Mouse (Mus musculus): ENCODE results near the gene Themis. TPM values are rescaled to one million over a fixed set of nuclear protein-coding genes. Genes with fewer than 3 reads are reported as not detected.

Gene Themis
- polyA plus RNA-seq, 1 experiment from 2014 or later, result not detected

DNA sequence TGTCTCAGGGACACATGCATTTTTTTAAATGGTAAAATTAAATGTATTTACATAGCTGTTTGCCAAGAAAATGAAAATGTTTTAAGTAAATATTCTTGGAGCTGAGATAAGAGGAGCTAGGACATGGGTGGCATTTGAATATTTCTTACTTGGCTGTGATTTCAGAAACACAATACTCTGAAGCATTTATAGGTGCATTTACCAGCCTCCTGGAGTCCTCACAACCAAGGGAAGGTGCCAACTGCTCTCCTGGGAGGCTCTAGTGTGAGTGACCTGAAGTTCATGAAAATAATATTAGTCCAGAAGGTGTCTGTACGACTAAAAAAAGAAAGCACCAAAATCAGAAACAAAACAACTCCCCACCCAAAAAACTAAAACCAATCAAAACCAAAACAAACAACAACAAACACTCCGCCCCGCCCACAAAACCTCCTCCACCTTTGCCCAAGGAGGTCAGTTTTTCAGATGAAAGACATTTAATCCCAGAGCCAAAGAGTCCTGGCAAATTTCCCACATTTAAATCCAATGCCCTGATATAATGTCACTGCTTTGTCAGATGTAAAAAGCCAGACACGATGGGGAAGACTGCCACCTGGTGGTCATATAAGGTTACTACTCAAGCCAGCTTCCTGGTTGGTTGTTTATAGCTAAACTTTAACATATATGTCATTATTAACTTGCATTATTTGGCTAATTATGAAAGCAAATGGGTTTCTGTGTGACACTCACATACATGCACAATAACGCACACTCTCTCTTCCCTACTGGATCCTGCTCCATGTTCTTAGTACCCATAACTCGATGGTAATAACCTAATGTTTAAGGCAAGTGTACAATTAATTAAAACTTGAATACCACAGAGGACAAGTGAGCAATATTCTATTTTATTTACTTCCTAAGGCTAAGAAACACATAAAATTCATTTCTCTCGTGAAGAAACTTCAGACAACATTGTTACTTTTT is 175.9 kb downstream of the Themis start:
- DNase-seq (ENCODE audit: low spot score) (peak; percentile 90), ATAC-seq (ENCODE audit: low FRiP score) (peak; percentile 70)
- no peak overlapping the region for H3K27ac ChIP-seq
- no peak overlapping the region for H3K4me2 ChIP-seq (replicated peaks)
- no peaks in the 10 kb centered on the region for H3K9me3 ChIP-seq (ENCODE audit: control insufficient read depth, low read length)
- no peak overlapping the region for H3K4me3 ChIP-seq (replicated peaks; ENCODE audit: low read length)
- 31% methylated on average over 7 of the region's 7 CpGs for WGBS
- H3K36me3 ChIP-seq (replicated peaks; ENCODE audit: control insufficient read depth, insufficient read depth), result no peaks in the 10 kb centered on the region
- H3K9ac ChIP-seq, result no peak overlapping the region
- no peaks in the 10 kb centered on the region for H3K27me3 ChIP-seq (ENCODE audit: control insufficient read depth, insufficient read depth, low read length)
- H3K4me1 ChIP-seq (replicated peaks; ENCODE audit: control insufficient read depth, insufficient read depth, low read length), result no peaks in the 10 kb centered on the region

DNA sequence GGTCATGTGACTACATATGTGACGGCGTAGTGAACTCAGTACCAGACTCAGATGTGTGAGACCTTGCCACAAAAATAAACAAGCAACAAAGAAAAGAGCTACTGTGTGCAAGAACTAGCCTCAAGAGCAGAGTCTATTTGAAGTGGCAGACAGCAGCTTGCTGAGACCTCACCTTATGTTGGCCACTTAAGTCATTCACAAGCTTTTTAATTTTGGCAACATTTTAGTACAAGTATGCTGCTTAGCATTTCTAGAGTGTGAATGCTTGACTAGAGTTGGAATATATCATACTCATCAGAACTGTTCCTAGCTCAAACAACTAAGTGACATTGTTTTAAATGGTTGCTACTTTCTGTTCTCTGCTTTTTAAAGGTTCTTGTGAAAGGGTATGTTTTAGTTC is 188.0 kb downstream of the Themis start:
- H3K27me3 ChIP-seq (ENCODE audit: control insufficient read depth, insufficient read depth, low read length), result no peaks in the 10 kb centered on the region
- no peak overlapping the region for H3K4me3 ChIP-seq (replicated peaks; ENCODE audit: low read length)
- DNase-seq (ENCODE audit: low spot score) (no peak), ATAC-seq (ENCODE audit: low FRiP score) (no peak)
- no peaks in the 10 kb centered on the region for H3K36me3 ChIP-seq (replicated peaks; ENCODE audit: control insufficient read depth, insufficient read depth)
- no peaks in the 10 kb centered on the region for H3K4me1 ChIP-seq (replicated peaks; ENCODE audit: control insufficient read depth, insufficient read depth, low read length)
- WGBS, result 89% methylated on average over 2 of the region's 2 CpGs
- no peaks in the 10 kb centered on the region for H3K9me3 ChIP-seq (ENCODE audit: control insufficient read depth, low read length)
- H3K4me2 ChIP-seq (replicated peaks), result no peak overlapping the region
- no peak overlapping the region for H3K27ac ChIP-seq
- no peak overlapping the region for H3K9ac ChIP-seq

DNA sequence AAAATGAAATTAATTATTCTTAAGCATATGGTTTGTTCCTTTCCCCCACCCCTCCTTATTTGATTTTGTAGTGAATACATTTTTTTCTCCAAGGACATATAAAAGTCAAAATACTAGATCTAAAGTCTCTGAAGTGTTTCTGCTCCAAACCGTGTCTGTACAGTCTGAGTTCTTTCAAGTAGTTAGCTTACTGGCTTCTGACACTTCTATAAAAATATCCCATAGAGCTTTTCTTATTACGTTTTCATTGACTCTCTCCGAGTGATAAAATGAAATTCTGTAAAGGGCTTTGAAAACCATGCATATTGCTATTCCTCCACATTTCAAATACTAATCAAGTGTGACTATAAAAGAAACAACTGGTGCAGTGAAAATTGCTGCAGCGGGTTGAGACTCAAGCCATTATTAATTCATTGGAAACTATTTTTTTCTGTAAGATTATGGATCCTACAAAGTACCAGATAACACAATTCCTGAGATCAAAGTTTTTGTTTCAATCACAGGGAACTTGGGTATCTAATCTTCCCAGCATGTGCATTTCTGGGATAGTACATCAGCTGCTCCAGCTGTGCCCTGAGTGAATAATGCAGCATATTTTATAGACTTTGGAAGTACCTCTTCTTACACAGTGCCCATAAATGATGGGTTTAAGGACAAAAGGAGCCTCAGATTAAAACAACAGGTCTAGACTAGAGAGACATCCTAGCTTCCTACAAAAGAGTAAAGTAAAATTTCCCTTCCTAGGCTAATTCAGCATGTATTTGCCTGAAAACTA is 202.6 kb downstream of the Themis start:
- ATAC-seq (ENCODE audit: low FRiP score) (no peak), DNase-seq (ENCODE audit: low spot score) (no peak)
- Histone ChIP-seq H3K36me3 (replicated peaks; ENCODE audit: control insufficient read depth, insufficient read depth) (no peaks in the 10 kb centered on the region), H3K27ac (no peak overlapping the region), H3K9ac (no peak overlapping the region), H3K9me3 (ENCODE audit: control insufficient read depth, low read length) (no peaks in the 10 kb centered on the region), H3K4me2 (replicated peaks) (no peak overlapping the region), H3K4me1 (replicated peaks; ENCODE audit: control insufficient read depth, insufficient read depth, low read length) (peaks cover 5% of the 10 kb centered on the region), H3K4me3 (replicated peaks; ENCODE audit: low read length) (no peak overlapping the region), H3K27me3 (ENCODE audit: control insufficient read depth, insufficient read depth, low read length) (no peaks in the 10 kb centered on the region)
- WGBS, result 54% methylated on average over 4 of the region's 4 CpGs

DNA sequence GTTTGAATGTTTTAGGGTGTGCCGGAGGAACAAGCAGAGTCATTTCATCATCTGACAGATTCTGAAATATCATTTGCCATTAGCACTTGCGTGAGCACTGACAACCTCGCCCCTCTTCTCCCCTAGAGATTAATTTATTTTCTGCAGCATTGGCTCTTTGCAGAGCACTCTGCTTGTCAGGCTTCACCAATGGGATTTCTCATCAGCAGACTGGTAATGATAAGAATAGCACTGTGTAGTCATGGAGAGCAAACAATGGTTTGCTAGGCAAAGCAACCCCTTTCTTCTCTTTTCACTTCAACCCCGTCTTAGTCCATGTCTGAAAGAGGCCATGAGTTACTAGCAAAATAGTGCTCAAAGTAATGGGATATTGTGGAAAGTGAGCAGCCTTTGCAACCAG is 206.4 kb downstream of the Themis start:
- WGBS, result 16% methylated on average over 4 of the region's 4 CpGs
- Histone ChIP-seq H3K4me3 (replicated peaks; ENCODE audit: low read length) (no peak overlapping the region), H3K27me3 (ENCODE audit: control insufficient read depth, insufficient read depth, low read length) (no peaks in the 10 kb centered on the region), H3K9me3 (ENCODE audit: control insufficient read depth, low read length) (no peaks in the 10 kb centered on the region), H3K4me1 (replicated peaks; ENCODE audit: control insufficient read depth, insufficient read depth, low read length) (peaks cover 5% of the 10 kb centered on the region), H3K4me2 (replicated peaks) (no peak overlapping the region), H3K36me3 (replicated peaks; ENCODE audit: control insufficient read depth, insufficient read depth) (no peaks in the 10 kb centered on the region), H3K9ac (no peak overlapping the region), H3K27ac (no peak overlapping the region)
- DNase-seq (ENCODE audit: low spot score), result no peak
- peak; percentile 60; the same call in 1 of the 2 replicates for ATAC-seq (ENCODE audit: low FRiP score)

DNA sequence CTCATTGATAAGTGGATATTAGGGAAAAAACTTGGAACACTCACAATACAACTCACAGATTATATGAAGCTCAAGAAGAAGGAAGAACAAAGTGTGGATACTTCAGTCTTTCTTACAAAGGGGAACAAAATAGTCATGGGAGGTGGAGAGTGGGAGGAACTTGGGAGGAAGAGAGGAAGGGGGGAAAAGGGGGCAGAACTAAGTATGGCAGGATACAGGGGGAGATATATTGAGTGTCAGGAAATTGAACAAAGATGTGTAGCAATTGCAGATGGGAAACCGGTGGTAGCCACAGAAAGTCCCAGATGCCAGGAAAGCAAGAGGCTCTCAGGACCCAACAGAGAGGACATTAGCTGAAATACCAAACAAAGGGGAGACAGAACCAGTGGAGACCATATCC is 219.5 kb downstream of the Themis start:
- no peak for DNase-seq (ENCODE audit: low spot score)
- Histone ChIP-seq H3K9me3 (ENCODE audit: control insufficient read depth, low read length) (no peaks in the 10 kb centered on the region), H3K4me1 (replicated peaks; ENCODE audit: control insufficient read depth, insufficient read depth, low read length) (no peaks in the 10 kb centered on the region), H3K4me2 (replicated peaks) (no peak overlapping the region), H3K4me3 (replicated peaks; ENCODE audit: low read length) (no peak overlapping the region), H3K9ac (no peak overlapping the region), H3K27me3 (ENCODE audit: control insufficient read depth, insufficient read depth, low read length) (no peaks in the 10 kb centered on the region), H3K27ac (no peak overlapping the region), H3K36me3 (replicated peaks; ENCODE audit: control insufficient read depth, insufficient read depth) (no peaks in the 10 kb centered on the region)
- 100% methylated on average over 1 of the region's 1 CpGs for WGBS
- ATAC-seq (ENCODE audit: low FRiP score), result no peak

DNA sequence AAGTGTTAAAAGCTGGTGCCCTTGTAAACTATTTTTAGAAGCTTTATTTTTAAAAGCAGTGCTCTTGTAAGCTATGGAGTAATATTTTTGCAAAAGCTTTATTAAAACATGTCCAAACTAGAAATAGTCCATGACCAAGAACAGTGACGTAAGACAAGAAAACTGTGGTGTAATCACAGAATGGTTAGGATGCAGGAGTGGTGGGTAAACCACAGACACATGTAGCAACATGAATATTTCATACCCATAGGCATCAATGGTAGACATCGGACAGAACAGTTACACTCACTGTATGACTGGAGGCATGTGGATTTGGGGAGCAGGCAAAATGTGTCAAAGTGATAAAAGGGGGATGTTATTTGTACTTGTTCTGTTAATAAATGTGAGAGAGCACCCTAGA is 222.7 kb downstream of the Themis start:
- no peaks in the 10 kb centered on the region for H3K9me3 ChIP-seq (ENCODE audit: control insufficient read depth, low read length)
- no peak overlapping the region for H3K4me2 ChIP-seq (replicated peaks)
- H3K36me3 ChIP-seq (replicated peaks; ENCODE audit: control insufficient read depth, insufficient read depth), result no peaks in the 10 kb centered on the region
- H3K27me3 ChIP-seq (ENCODE audit: control insufficient read depth, insufficient read depth, low read length), result no peaks in the 10 kb centered on the region
- WGBS, result 90% methylated on average over 2 of the region's 2 CpGs
- ATAC-seq (ENCODE audit: low FRiP score) (no peak), DNase-seq (ENCODE audit: low spot score) (no peak)
- H3K9ac ChIP-seq, result no peak overlapping the region
- H3K4me3 ChIP-seq (replicated peaks; ENCODE audit: low read length), result no peak overlapping the region
- H3K27ac ChIP-seq, result no peak overlapping the region
- no peaks in the 10 kb centered on the region for H3K4me1 ChIP-seq (replicated peaks; ENCODE audit: control insufficient read depth, insufficient read depth, low read length)

DNA sequence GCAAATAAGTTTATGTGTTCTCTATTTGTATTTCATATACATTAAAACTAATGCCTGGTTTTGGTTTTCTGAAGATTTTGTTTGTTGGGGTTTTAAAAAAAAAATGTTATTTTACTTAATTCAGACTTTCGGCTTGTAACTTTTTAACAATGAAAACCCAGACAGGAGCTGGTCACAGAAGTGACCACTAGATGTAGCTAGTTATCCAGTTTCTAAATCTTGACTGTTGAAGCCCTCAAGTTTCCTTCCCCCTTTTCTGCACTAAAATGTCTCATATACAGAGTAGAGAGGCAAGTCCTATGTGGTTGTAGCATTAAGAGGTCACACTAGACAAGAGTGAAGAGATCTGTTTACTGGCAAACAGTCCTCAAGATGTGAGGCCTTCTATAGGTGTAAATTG is 230.2 kb downstream of the Themis start:
- Histone ChIP-seq H3K4me1 (replicated peaks; ENCODE audit: control insufficient read depth, insufficient read depth, low read length) (no peaks in the 10 kb centered on the region), H3K27ac (no peak overlapping the region), H3K9me3 (ENCODE audit: control insufficient read depth, low read length) (no peaks in the 10 kb centered on the region), H3K4me2 (replicated peaks) (no peak overlapping the region), H3K27me3 (ENCODE audit: control insufficient read depth, insufficient read depth, low read length) (no peaks in the 10 kb centered on the region), H3K4me3 (replicated peaks; ENCODE audit: low read length) (no peak overlapping the region), H3K9ac (no peak overlapping the region), H3K36me3 (replicated peaks; ENCODE audit: control insufficient read depth, insufficient read depth) (no peaks in the 10 kb centered on the region)
- 63% methylated on average over 1 of the region's 1 CpGs for WGBS
- no peak for ATAC-seq (ENCODE audit: low FRiP score)
- DNase-seq (ENCODE audit: low spot score), result peak; percentile 28

All from hindbrain, embryonic 14.5 days (tissue).